Mouse (Mus musculus): ENCODE measurements around the gene Galr3. TPM values are rescaled to one million over a fixed set of nuclear protein-coding genes. Genes with fewer than 3 reads are reported as not detected.
A peak's percentile ranks its signal among the peaks of the same experiment; 100 is the strongest.

Gene Galr3
- total and polyA plus RNA-seq, 3 experiments, result 2.6 to 4.5 TPM; not detected in 1

GRCm38 (mm10) chr15:79073752-79074151, 32.1 kb downstream of the Galr3 start:
- no peaks in the 10 kb centered on the region for H3K9me3 ChIP-seq (replicated peaks; ENCODE audit: insufficient read depth, low read length)
- no peak for DNase-seq (ENCODE audit: low read depth, low spot score)
- H3K9ac ChIP-seq (ENCODE audit: control insufficient read depth, low read depth, low read length, poor library complexity, severe bottlenecking), result no peak overlapping the region
- peaks cover 29% of the 10 kb centered on the region for H3K79me2 ChIP-seq (ENCODE audit: control insufficient read depth, insufficient read depth, low read length, poor library complexity)
- peaks cover 8 to 17% of the 10 kb centered on the region in 2 experiments for H3K36me3 ChIP-seq (ENCODE audit: control insufficient read depth in 1 of 2, insufficient read depth in 2 of 2, low read length in 2 of 2)
- H3K27me3 ChIP-seq (ENCODE audit: control insufficient read depth in 1 of 2, insufficient read depth in 2 of 2, low read length in 2 of 2), result no peaks in the 10 kb centered on the region
- no peak for TF ChIP-seq CTCF (IDR thresholded peaks at IDR 0.05 in 2 of 3, conservative IDR thresholded peaks at IDR 0.05 in 1 of 3; ENCODE audit: control insufficient read depth in 1 of 3, insufficient read depth in 1 of 3, low read depth in 2 of 3, low read length in 3 of 3, poor library complexity in 1 of 3, severe bottlenecking in 1 of 3)
- TF ChIP-seq MYC (IDR thresholded peaks at IDR 0.05; ENCODE audit: low read depth, low read length), result no peak
- no peak for TF ChIP-seq MAZ (IDR thresholded peaks at IDR 0.05; ENCODE audit: low read depth, low read length)
- TF ChIP-seq USF1 (IDR thresholded peaks at IDR 0.05; ENCODE audit: low read depth, low read length), result no peak
- no peak for TF ChIP-seq MEF2A (IDR thresholded peaks at IDR 0.05; ENCODE audit: extremely low read depth, insufficient replicate concordance, low read depth, low read length, poor library complexity, severe bottlenecking)
- no peak for TF ChIP-seq UBTF (IDR thresholded peaks at IDR 0.05; ENCODE audit: borderline replicate concordance, insufficient read depth, low read depth, low read length)
- no peak overlapping the region for H3K4me3 ChIP-seq (ENCODE audit: control insufficient read depth in 1 of 2, insufficient read depth in 1 of 2, low read depth in 2 of 2, low read length in 2 of 2)
- H3K4me1 ChIP-seq (ENCODE audit: control insufficient read depth in 1 of 2, insufficient read depth in 2 of 2, low read length in 2 of 2), result peaks cover under 1 to 26% of the 10 kb centered on the region in 2 experiments
- H3K27ac ChIP-seq (ENCODE audit: control insufficient read depth, low read depth, low read length), result no peak overlapping the region

DNA sequence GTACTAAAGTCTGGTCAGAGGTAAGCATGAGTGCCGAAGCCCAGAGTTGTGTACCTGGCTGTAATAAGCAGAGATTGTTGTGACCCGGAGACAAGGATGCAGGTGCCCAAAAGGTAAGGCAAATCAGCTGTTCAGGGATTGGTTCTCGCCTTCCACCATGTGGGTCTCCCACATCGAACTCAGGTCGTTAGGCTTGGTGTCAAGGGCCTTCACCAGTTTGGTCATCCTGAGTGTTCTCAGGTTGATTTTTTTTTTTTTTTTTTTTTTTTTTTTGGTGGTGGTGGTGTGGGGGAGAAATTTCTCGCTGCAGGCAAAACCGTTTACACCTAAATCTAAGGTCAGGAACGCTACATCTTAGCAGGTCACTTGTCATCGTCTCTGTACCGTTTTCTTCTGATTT, 32.8 kb downstream of the Galr3 start:
- DNase-seq (ENCODE audit: low read depth, low spot score), result no peak
- H3K4me1 ChIP-seq (ENCODE audit: control insufficient read depth in 1 of 2, insufficient read depth in 2 of 2, low read length in 2 of 2), result peaks cover 0 to 22% of the 10 kb centered on the region in 2 experiments; a peak in 2 of 4 replicates
- peaks cover 29% of the 10 kb centered on the region for H3K79me2 ChIP-seq (ENCODE audit: control insufficient read depth, insufficient read depth, low read length, poor library complexity)
- H3K9me3 ChIP-seq (replicated peaks; ENCODE audit: insufficient read depth, low read length), result no peaks in the 10 kb centered on the region
- H3K27ac ChIP-seq (ENCODE audit: control insufficient read depth, low read depth, low read length), result peak overlapping the region; percentile 95
- no peak for TF ChIP-seq JUND (IDR thresholded peaks at IDR 0.05; ENCODE audit: low read depth, low read length)
- TF ChIP-seq ELF1 (IDR thresholded peaks at IDR 0.05; ENCODE audit: low read depth, low read length), result no peak
- TF ChIP-seq USF2 (IDR thresholded peaks at IDR 0.05; ENCODE audit: borderline replicate concordance in 1 of 2, insufficient read depth in 1 of 2, low read depth in 1 of 2, low read length in 2 of 2), result no peak
- TF ChIP-seq POLR2AphosphoS2 (IDR thresholded peaks at IDR 0.05; ENCODE audit: low read length), result no peak
- peak; percentile 74 for TF ChIP-seq ZNF384 (IDR thresholded peaks at IDR 0.05; ENCODE audit: low read depth, low read length)
- TF ChIP-seq GATA1 (IDR thresholded peaks at IDR 0.05; ENCODE audit: low read depth, low read length), result no peak
- no peak for TF ChIP-seq MAX (IDR thresholded peaks at IDR 0.05; ENCODE audit: low read length)
- peak overlapping the region; percentile 83 to 89 for H3K4me3 ChIP-seq (ENCODE audit: control insufficient read depth in 1 of 2, insufficient read depth in 1 of 2, low read depth in 2 of 2, low read length in 2 of 2)
- H3K36me3 ChIP-seq (ENCODE audit: control insufficient read depth in 1 of 2, insufficient read depth in 2 of 2, low read length in 2 of 2), result peaks cover 8 to 14% of the 10 kb centered on the region in 2 experiments
- H3K27me3 ChIP-seq (ENCODE audit: control insufficient read depth in 1 of 2, insufficient read depth in 2 of 2, low read length in 2 of 2), result no peaks in the 10 kb centered on the region
- H3K9ac ChIP-seq (ENCODE audit: control insufficient read depth, low read depth, low read length, poor library complexity, severe bottlenecking), result peak overlapping the region; percentile 86

DNA sequence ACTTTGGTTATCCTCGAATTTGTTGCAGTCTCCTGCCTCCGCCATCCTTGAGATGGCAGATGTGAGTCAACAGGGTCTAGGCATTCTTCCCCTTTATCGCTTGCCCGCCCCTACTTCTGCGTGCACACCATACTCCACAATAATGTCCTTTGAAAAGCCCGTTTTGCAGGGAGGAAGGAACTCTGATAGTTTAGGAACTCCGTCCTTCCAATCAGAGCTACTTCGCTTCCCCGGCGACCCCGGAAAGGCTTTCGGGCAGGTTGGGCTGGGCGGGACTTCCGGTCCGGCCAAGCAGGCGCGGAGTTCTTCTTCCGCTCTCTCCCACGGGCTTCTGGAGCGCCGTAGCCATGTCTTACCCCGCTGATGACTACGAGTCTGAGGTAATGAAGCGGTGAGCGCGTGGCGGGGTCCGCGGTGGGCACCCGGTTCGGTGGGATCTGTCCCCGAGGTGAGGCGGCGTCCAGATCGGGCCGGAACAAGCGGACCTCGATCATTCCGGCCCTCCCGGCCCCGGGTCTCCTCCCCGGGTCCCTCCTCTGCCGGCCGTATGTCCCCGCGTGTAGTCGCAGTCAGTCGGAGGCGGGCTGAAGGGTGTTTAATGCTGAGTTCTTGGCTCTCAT, 33.3 kb downstream of the Galr3 start, which contains the start of gene Eif3l:
Gene Eif3l (plus strand): TSS at position 267 of the 620 bp plus-strand sequence.
- H3K9me3 ChIP-seq (replicated peaks; ENCODE audit: insufficient read depth, low read length), result no peaks in the 10 kb centered on the region
- peaks cover 13 to 14% of the 10 kb centered on the region in 2 experiments for H3K36me3 ChIP-seq (ENCODE audit: control insufficient read depth in 1 of 2, insufficient read depth in 2 of 2, low read length in 2 of 2)
- H3K27me3 ChIP-seq (ENCODE audit: control insufficient read depth in 1 of 2, insufficient read depth in 2 of 2, low read length in 2 of 2), result no peaks in the 10 kb centered on the region
- peak; percentile 93 for DNase-seq (ENCODE audit: low read depth, low spot score)
- H3K79me2 ChIP-seq (ENCODE audit: control insufficient read depth, insufficient read depth, low read length, poor library complexity), result peaks cover 29% of the 10 kb centered on the region
- H3K27ac ChIP-seq (ENCODE audit: control insufficient read depth, low read depth, low read length), result peak within 1 kb of the TSS; percentile 95
- H3K4me3 ChIP-seq (ENCODE audit: control insufficient read depth in 1 of 2, insufficient read depth in 1 of 2, low read depth in 2 of 2, low read length in 2 of 2), result peak within 1 kb of the TSS; percentile 83 to 89
- peaks cover 0 to 18% of the 10 kb centered on the region in 2 experiments; a peak in 2 of 4 replicates for H3K4me1 ChIP-seq (ENCODE audit: control insufficient read depth in 1 of 2, insufficient read depth in 2 of 2, low read length in 2 of 2)
- peak within 1 kb of the TSS; percentile 98 for H3K9ac ChIP-seq (ENCODE audit: control insufficient read depth, low read depth, low read length, poor library complexity, severe bottlenecking)
- TF ChIP-seq GATA1 (IDR thresholded peaks at IDR 0.05; ENCODE audit: low read depth, low read length) (0 out of 2 replicates have a peak, but pooled peaks have one; percentile 20), RCOR1 (IDR thresholded peaks at IDR 0.05; ENCODE audit: low read depth, low read length) (peak; percentile 76), ELF1 (IDR thresholded peaks at IDR 0.05; ENCODE audit: low read depth, low read length) (peak; percentile 93), MYC (IDR thresholded peaks at IDR 0.05; ENCODE audit: low read depth, low read length) (peak; percentile 65; the same call in 1 of the 2 replicates), TBP (IDR thresholded peaks at IDR 0.05; ENCODE audit: low read depth, low read length) (peak; percentile 86), KAT2A (conservative IDR thresholded peaks at IDR 0.05; ENCODE audit: low read depth, low read length) (peak; percentile 92), TCF12 (IDR thresholded peaks at IDR 0.05; ENCODE audit: low read depth, low read length) (peak; percentile 71), POLR2A (IDR thresholded peaks at IDR 0.05; ENCODE audit: control insufficient read depth in 1 of 2, insufficient read depth in 1 of 2, low read depth in 1 of 2, low read length in 2 of 2, poor library complexity in 1 of 2) (peak; percentile 61 to 94; a peak in 3 of 4 replicates), MXI1 (IDR thresholded peaks at IDR 0.05; ENCODE audit: low read depth, low read length) (peak; percentile 92), ETS1 (IDR thresholded peaks at IDR 0.05; ENCODE audit: low read depth, low read length) (peak; percentile 60), ZC3H11A (IDR thresholded peaks at IDR 0.05; ENCODE audit: low read depth, low read length) (no peak), BHLHE40 (IDR thresholded peaks at IDR 0.05; ENCODE audit: borderline replicate concordance, low read depth, low read length) (no peak), MEF2A (IDR thresholded peaks at IDR 0.05; ENCODE audit: extremely low read depth, insufficient replicate concordance, low read depth, low read length, poor library complexity, severe bottlenecking) (no peak), ZKSCAN1 (IDR thresholded peaks at IDR 0.05; ENCODE audit: low read depth, low read length) (no peak), RAD21 (IDR thresholded peaks at IDR 0.05; ENCODE audit: low read depth, low read length) (no peak)
